Mouse (Mus musculus) T-helper 1 cell (primary cell): Measurements from ENCODE around the gene Gbgt1.
"Not testable (repeated sequence)": the region's sequence is repeated elsewhere in the genome, so short reads cannot be mapped to it uniquely, and the experiment has no call there.

Source experiments
- in situ Hi-C: fragments of 300-600 bp; cut with MboI, MseI; formaldehyde crosslinking; loops from one replicate; pipeline ENCODE4 v1.15.1; 2025; ENCODE audit warnings: high pct_unique_total_duplicates

Gbgt1 gene

GRCm38 (mm10) chr2:28496671-28497070 is at the start of gene Gbgt1:
Gene Gbgt1 (plus strand): TSS chr2:28496891.
- in situ Hi-C loops = no loop called here

- in situ Hi-C loops = no loop called here
Observed at GRCm38 (mm10) chr2:28447315-28447670, 49.4 kb upstream of the Gbgt1 start.

GRCm38 (mm10) chr2:28451663-28452062 is 45.0 kb upstream of the Gbgt1 start:
- in situ Hi-C loops = no loop called here

GRCm38 (mm10) chr2:28453539-28453938 is 43.2 kb upstream of the Gbgt1 start:
- in situ Hi-C loops = no loop called here

GRCm38 (mm10) chr2:28456616-28457015 is 40.1 kb upstream of the Gbgt1 start:
- in situ Hi-C loops = no loop called here

- in situ Hi-C loops = no loop called here
Observed at GRCm38 (mm10) chr2:28463919-28464318, 32.8 kb upstream of the Gbgt1 start.

- in situ Hi-C loops = no loop called here
Observed at GRCm38 (mm10) chr2:28464919-28465318, 31.8 kb upstream of the Gbgt1 start.

- in situ Hi-C loops = no loop called here
Observed at GRCm38 (mm10) chr2:28465836-28466518, 30.7 kb upstream of the Gbgt1 start, which contains the start of gene 1700007K13Rik. Gene 1700007K13Rik (minus strand): TSS chr2:28466332.

- in situ Hi-C loops = no loop called here
Observed at GRCm38 (mm10) chr2:28467860-28468485, 28.7 kb upstream of the Gbgt1 start, which contains the start of gene Mrps2. Gene Mrps2 (plus strand): TSS chr2:28468066.

- in situ Hi-C loops = no loop called here
Observed at GRCm38 (mm10) chr2:28468486-28469225, 28.0 kb upstream of the Gbgt1 start.

GRCm38 (mm10) chr2:28469461-28469860 is 27.2 kb upstream of the Gbgt1 start:
- in situ Hi-C loops = no loop called here

- in situ Hi-C loops = no loop called here
Observed at GRCm38 (mm10) chr2:28470591-28470990, 26.1 kb upstream of the Gbgt1 start.

GRCm38 (mm10) chr2:28472011-28472410 is 24.7 kb upstream of the Gbgt1 start:
- in situ Hi-C loops = not testable (repeated sequence)

GRCm38 (mm10) chr2:28477993-28478392 is 18.7 kb upstream of the Gbgt1 start:
- in situ Hi-C loops = not testable (repeated sequence)

- in situ Hi-C loops = no loop called here
Observed at GRCm38 (mm10) chr2:28479208-28480204, 17.2 kb upstream of the Gbgt1 start.

GRCm38 (mm10) chr2:28483861-28484260 is 12.8 kb upstream of the Gbgt1 start:
- in situ Hi-C loops = no loop called here

GRCm38 (mm10) chr2:28494521-28494920 is 2.2 kb upstream of the Gbgt1 start:
- in situ Hi-C loops = no loop called here

- in situ Hi-C loops = no loop called here
Observed at GRCm38 (mm10) chr2:28495207-28495756, 1.4 kb upstream of the Gbgt1 start.

- in situ Hi-C loops = no loop called here
Observed at GRCm38 (mm10) chr2:28495801-28496595, 693 bp upstream of the Gbgt1 start.

GRCm38 (mm10) chr2:28497561-28497960 is 870 bp downstream of the Gbgt1 start:
- in situ Hi-C loops = no loop called here
